Mouse (Mus musculus) Muller cell, postnatal 12 days (primary cell): ENCODE results near the gene Ston1.

Experiments used
- DNase-seq: peaks from one replicate; pipeline ENCODE4 v3.0.0-alpha.2; 2015; ENCODE audit errors: inconsistent ontology term

Gene Ston1

DNA sequence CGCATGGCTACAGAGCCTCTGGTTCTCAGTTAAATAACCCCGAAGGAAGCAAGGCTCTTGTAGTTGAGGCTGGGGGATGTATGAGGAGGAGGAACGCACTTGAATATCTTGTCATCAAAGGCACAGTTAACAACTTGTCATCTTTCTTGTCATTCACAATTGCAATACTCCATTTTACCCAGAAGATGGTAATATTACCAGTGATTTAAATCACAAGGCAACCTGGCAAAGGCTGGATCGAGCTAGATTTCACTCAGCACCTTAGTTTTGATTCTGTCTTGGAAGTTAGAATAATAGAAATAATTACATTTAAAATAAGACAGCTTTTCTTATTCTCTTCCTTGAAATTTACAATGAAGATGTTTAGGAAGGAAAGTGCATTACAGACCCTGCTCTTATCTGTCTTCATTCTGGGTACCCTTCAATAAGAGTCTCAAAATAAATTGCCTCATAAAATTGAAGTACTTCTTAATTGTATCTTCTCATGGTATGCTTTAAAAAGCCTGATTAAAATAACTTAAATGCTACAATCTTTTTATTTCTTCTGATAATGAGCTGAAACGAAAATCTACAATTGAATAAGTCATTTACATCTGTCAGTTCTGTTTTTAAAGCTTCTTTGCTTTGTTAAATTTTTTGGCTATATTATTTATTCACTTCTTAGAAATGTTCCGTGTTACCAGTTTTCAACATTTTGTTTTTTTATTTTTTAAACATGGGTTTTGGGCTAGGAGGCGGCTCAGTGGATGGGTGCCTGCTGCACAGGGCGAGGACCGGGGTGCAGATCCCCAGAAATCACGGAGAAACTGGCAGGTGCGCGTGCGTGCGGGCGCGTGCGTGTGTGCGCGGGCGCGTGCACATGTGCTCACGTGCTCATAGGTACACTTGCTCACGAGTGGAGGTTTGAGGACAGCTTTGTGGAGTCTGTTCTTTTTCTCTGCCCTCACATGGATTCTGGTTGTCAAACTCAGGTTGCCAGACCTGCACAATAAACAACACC lies 78.1 kb downstream of the Ston1 start:
- no peak for DNase-seq

DNA sequence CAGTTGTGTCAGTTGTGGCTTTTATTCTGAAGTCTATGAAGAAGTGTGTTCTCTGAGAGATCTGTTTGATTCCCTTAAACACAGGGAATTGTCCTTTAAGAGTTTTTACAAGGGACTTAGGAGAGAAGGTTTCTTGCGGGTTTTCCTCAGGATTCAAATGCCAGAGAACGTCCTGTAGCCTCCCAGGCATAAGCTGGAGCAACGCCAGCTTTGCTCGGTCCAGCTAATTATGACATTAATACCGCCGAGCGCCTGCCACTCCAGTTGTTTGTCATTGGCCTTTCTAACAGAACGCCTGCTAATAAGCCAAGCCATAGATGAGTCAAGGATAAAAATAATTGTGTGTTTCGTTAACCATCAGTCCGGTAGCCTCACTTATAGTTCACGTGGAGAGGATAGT lies 90.7 kb downstream of the Ston1 start:
- DNase-seq, result peak; percentile 20

DNA sequence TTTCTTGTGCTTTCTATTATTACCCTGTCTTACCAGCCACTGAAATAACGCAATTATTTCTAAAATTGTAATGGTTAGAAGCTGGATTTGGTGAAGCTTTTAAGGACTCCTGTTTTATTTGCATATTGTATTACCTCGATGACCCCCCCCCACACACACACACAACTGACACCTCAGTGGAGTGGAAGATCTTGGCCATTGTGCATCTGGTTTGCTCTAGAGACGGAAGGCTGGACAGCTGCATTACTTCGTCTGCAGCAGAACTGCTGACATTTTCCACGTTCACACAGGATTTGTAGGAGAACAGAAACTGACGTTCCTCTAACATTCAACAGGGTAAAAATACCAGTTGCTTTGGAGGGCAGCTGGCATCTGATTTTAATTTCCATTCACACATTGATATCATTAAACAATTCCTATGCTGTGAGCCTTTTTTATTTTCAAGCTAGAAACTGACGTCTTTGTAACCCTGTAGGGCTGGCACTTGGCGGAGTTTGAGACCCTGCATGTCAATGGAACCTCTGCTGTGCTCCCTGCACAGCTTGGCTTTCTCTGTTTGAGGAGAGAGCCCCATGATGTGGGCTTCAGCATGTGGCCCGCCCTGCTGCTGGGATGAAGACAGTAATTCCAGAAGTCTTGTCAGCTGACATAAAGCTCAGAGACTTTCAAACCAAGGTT lies 99.3 kb downstream of the Ston1 start:
- no peak for DNase-seq

DNA sequence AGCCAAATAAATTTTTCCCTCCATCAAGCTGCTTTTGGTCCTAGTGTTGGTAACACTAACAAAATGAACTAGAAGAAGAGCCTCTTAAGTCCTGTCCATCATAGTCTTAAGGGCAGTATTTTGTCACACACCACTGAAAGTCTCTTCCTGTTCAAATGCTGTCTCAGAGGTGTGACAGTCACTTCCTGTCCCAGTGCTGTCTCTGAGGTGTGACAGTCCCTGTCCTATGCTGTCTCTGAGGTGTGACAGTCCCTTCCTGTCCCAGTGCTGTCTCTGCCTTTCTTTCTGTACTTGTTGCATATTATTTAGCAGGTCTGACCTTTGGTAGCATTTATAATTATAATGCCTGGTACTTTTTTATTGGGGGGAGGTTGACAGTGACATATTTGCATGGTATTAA lies 103.4 kb downstream of the Ston1 start:
- no peak for DNase-seq

DNA sequence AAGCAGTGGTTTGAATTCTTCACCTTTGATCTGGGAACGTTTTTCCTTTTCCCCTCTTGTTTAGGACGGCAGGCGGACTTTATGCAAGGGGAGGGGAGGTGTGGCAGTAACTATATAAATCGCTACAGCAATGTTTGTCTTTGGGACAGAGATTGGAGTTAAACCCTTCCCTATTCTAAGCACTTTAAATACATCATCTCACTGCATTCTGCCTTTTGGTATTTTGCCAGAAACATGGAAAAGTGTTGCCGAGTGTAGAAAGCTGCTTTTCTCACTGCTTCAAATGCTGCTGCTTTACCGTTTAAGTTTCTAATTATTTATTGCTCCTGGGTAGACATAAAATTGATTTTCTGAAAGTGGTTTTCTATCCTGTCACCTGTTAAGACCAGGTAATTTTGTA lies 104.9 kb downstream of the Ston1 start:
- DNase-seq, result no peak

DNA sequence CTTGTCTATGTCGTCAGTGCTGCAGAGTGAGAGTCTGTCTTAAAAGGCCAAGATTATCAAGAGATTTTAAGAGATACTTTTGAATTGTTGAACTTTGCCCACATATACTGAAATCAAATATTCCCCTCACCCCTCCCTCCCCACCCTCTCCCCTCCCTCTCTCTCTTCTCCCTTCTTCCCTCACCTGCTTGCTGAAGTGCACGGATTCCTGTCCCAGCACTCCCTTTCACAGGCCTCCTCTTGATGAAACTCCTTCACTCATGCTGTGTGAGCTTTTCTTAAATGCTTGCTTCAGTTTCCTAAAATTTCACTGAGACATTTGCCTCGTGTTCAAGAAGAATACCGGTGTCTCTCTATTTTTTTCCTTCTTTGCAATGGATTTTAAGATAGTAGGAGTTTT lies 105.6 kb downstream of the Ston1 start:
- no peak for DNase-seq

DNA sequence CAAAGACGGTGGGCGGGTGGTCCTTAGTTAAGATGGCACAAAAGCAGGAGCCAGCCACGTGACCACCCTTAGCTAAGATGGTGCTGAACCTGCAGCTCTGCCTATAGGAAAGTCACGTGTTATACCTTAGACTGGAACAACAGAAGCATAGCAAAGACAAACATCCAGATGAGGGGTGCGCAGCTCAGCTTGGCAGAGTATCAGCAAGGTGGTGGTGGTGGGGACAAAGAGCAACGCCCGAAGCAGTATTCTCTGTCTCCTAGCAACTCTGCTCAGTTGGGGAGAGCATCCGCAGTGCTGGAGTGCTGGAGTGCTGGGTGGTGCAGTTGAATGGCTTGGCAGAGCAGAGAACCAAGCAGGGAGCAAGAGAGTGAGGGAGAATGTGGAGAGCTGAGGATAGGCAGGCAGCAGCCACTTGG lies 108.8 kb downstream of the Ston1 start:
- no peak for DNase-seq
